Mouse (Mus musculus) heart, postnatal 36 days (tissue): ENCODE measurements around the gene Arhgef6. TPM values are rescaled to one million over a fixed set of nuclear protein-coding genes. Genes with fewer than 3 reads are reported as not detected.
A peak's percentile ranks its signal among the peaks of the same experiment; 100 is the strongest.

ENCODE experiments used
- DNase-seq, 2 experiments: peaks; one replicate each; pipeline ENCODE4 v3.0.0; 2021 to 2022
- intact Hi-C: fragments of 180-260 bp; cut with DNase I; formaldehyde crosslinking; loops from one replicate; pipeline ENCODE4 v1.15.1; 2025
- total RNA-seq, 2 experiments: library from RNA; stranded (reverse); gene quantifications; 2 replicates each; pipeline ENCODE4 v1.2.3; 2021

The Arhgef6 gene
- total RNA-seq = 10 to 100 TPM; 61.0 to 62.6 TPM

DNA sequence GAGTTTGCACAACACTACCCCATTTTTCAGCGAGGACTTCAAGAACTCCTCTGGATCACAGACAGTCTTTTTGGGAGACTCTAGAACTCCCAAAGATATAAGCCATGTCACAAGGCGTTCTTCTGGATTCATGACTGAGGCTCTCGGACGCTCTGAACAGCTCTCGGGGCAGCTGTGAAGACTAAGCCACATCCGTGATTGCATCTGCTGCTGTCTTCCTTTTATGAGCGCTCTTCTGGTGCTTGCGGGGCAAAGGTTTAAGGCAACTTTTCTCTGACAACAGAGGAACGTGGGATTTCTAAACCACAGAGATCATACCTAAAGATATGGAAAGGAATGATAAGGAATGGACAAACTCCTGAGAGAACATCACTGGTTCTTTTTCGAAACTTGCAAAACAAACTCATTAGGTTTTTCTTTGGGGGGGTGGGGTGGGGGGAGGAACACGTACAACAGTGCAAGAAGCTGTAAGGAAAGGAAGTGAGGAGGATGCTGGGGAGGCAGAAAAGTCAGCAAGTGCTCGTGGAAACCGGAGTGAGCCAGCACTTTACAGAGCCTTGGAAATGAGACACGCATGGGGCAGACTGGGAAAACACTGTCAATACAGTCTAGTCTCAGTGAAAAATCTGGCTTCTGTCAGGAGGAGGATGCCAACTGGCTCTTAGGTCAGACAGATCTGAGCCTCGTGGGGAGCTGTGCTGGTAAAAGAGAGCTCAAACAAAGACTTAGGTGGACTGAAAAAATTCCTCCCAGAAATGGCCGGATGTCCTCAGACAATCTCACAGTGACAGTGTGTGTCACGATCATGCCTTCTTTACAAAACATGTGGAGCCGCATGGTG lies at the start of gene Arhgef6:
Arhgef6 (minus strand) TSS at position 359 of the 841 bp plus-strand sequence.
- peak; percentile 13 to 34 for DNase-seq
- intact Hi-C loops = loop anchor here (5.0 to 10.0 kb wide), 3 partner anchors 51 to 94 kb away; partner anchors contain the start of gene Rbmx

DNA sequence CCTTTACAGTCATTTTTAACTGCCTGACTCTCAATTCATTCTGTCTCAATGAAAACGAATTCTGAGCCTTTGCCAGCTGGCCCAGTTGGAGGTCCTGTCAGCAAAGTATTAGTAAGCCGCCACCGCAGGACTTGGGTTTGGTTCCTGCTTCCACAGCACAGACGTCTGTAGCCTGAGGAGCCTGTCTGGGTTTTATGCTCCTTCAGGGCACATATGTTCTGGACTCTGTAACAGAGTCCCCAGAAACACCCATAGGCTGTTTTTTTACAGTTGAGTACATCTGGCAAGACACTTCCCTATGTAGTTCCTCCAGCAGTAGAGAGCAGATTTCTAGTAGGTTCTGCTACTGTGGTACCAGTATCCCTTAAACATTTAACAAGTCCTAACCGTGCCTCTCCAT lies 42.4 kb upstream of the Arhgef6 start:
- no peak for DNase-seq
- intact Hi-C loops = loop anchor here (10.0 kb wide), 1 partner anchor 646 kb away; the partner anchor contains the start of gene Fhl1

DNA sequence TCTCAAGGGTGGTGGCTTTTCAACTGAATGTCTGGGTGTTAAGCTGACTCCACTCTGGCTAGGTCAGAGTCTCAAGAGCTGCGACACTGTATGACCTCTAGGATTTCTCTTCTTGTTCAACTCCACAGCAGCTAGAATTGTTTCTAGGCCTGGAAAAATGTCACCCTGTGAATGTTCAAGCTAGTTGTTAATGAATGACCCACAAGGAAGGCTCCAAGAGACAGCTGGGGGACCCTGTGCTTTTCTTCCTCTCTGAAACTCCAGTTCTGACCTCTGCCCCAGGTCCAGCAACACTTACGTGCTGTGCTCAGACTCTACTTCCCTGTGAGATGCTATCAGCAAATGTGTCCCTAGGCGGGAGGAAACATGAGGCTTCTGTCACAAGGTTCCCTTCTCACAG lies 40.0 kb upstream of the Arhgef6 start:
- intact Hi-C loops = no loop called here
- DNase-seq = no peak

DNA sequence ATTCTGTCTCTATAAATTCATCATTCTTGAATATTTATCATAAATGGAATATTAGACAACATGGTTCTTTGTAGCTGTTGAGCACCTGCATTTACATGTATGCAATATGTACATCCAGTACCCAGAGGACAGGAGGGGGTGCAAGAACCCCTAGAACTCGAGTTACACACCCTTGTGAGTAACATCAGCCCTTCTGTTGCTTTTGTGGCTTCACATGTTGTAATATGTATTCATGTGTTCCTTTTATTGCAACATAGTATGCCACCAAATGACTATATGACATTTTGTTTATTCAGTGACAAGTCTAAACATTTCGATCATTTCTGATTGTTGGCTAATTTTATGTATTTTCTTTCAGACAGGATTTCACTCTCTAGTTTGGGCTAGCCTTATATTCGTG lies 38.6 kb upstream of the Arhgef6 start:
- no peak for DNase-seq
- intact Hi-C loops = no loop called here

DNA sequence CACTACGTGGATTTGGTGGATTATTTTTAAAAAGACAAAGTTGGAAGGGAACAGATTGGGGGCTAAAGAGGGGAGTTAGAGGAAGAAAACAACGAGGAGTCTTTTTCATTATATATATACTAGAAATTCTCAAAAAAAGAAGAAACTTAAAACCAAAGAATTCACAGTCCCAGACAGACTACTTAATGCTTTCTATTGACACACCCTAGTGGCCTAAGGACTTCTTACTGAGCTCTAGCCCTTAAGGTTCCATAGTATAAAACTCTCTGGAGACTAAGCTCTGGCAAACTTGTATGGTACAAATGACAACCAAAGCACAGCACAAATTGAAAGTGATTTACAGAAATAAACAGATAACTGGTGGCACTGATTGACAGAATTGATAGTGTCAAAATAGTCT lies 35.5 kb upstream of the Arhgef6 start:
- no peak for DNase-seq
- intact Hi-C loops = no loop called here

DNA sequence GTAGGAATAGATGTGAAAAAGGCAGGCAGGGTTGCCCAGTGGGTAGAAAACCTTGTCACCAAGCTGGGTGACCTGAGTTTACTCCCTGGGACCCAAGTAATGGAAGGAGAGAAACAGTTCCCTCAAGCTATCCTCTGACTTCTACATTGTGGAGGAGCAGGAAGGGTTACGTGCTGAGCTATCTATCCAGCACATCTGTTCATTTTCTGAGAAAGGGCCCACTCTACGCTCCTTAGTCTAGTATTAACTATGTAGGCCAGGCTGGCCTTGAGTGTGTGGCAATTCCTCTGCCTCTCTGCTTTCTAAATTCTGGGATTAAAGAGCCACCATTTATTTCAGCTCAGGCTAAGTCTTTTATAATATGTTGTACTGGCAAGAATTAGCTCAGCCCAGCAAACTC lies 35.0 kb upstream of the Arhgef6 start:
- intact Hi-C loops = no loop called here
- no peak for DNase-seq

DNA sequence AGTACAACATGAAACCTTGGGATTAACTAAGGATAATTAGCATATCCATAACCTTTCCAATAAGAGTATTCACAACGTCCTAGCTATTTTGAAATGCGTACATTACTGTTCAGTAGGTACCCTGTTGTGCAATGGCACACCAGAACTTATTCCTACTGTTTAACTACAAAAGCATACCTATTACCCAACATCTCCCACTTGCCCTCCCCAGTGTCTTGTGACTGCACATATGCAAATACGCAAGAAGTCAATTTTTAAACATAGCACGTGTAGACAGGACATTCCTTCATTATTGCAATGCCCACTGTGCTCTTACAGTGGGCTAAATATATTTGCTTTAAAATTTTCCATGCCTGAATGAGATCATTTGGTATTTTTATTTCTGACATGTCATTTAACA lies 34.4 kb upstream of the Arhgef6 start:
- DNase-seq = no peak
- intact Hi-C loops = no loop called here

DNA sequence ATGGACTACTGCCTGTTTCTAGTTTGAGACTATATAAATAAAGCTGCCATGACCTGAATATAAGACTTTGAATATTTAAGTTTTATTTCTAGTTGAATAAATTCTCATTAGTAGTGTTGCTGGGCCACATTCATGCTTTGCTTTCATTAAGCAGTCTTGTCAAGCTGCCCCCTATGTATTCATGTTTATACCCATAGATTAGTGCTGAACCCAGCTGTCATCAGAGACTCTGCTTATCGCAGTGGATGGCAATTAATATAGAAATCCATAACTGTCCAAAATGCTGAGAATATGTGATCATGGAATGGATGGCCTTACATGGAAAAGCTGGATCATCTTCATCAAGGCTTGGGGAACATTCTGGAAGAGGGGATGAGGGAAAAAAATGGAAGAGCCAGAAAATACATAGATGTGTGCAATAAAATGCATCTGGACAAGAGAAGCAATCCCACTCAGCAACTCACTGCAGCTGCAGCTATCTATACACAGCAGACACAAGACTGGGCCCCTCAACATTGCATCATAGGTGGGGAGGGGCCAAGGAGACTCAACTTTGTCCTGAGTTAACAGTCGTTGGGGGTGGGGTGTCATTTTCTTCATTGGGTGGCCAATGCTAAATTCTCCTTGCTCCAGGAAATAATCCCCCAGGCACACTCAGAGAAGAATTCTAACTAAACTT lies 26.5 kb upstream of the Arhgef6 start:
- DNase-seq = no peak
- intact Hi-C loops = no loop called here

DNA sequence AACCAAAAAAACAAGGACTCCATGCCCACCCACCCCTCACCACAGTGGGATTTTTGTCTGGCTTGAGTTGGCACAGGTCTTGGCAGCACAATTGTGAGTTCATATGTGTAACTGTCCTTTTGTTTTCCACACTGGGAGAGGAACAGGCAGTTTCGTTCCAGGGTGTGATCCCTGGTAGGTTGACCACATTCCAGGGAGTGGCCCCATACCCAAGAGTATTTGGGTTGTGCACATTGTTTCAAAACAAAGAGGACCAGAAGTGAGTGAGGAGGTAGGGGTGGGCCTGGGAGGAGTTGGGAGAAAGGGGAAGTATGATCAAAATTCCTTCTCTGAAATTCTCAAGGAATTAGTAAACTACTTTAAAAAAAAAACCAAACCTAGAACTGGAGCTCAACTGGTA lies 20.8 kb upstream of the Arhgef6 start:
- no peak for DNase-seq
- intact Hi-C loops = no loop called here

DNA sequence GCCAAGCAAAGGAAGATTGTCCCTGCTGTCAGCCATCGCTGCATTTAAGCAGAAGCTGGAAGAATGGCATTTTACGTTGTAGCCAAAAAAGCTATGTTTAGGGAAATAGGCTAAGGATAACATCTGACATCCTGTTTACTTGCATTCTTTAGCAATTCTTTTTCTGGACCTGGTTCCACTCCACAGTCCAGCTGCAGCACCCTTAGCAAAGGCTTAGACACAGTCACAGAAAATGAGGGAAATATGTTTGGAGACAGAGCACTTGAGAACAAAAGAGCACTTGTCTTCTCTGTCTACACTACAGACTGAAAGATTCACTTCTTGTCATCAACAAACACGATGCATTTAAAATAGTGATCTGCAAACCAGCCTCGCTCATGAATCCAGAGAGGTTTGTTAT lies 691 bp upstream of the Arhgef6 start:
- intact Hi-C loops = loop anchor here (5.0 to 10.0 kb wide), 3 partner anchors 52 to 94 kb away; partner anchors contain the start of gene Rbmx
- DNase-seq = no peak

DNA sequence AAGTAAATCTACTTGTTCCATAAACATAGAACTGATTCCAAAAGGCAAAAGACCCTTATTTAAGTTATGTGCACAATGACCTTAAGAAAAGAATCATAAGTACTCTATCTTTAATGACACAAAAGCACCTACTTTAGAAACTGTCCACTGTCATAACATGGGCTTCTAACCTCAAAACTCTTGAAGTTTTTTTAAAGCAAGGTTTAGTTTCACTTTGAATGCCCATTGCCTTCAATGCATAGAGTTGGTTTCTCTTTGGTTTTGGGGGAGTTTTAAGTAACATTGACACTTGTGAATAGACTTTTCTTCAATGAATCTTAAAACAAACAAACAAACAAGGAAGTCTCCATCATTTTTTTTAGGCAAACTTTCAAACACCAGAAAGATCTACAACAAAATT lies 947 bp downstream of the Arhgef6 start:
- intact Hi-C loops = loop anchor here (5.0 to 10.0 kb wide), 3 partner anchors 50 to 93 kb away; partner anchors contain the start of gene Rbmx
- no peak for DNase-seq

DNA sequence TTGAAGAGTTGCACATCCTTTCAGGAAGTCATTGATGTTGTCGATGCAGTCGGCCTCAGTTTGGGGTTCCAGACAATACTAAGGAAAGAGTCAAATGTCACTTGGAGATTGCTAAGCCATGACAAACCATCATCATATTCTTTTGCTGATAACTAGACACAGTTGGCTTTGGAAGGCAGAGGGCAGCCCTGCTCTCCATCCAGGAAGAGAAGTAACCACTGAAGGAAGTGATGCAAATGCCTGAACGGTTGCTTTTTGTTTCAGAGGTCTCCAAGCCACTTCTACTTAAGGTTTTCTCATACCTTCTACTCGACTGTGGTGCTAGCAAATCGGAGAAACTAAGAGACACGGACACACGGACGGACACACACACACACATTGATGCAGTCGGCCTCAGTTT lies 1.6 kb downstream of the Arhgef6 start:
- peak in 1 of 2 experiments; percentile 9 for DNase-seq
- intact Hi-C loops = loop anchor here (5.0 to 10.0 kb wide), 3 partner anchors 50 to 92 kb away; partner anchors contain the start of gene Rbmx

DNA sequence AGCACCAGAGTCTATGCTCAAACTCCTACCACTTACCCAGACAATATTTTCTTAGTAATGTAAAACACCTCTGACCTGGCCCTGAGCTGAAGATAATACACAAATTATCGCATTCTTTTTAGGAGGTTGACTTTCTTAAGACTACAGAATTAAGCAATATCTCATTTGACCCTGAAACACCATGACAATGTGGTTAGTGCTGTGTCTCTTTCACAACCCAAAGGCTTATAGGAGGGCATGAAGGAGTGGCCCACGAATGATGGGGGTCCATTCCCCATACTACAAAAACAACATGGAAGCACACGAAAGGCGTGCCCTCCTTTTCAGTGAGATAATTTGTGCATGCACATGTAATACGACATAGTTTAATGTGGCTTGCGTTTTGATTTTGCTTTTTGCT lies 3.2 kb downstream of the Arhgef6 start:
- intact Hi-C loops = loop anchor here (5.0 to 10.0 kb wide), 3 partner anchors 48 to 91 kb away; partner anchors contain the start of gene Rbmx
- no peak for DNase-seq

DNA sequence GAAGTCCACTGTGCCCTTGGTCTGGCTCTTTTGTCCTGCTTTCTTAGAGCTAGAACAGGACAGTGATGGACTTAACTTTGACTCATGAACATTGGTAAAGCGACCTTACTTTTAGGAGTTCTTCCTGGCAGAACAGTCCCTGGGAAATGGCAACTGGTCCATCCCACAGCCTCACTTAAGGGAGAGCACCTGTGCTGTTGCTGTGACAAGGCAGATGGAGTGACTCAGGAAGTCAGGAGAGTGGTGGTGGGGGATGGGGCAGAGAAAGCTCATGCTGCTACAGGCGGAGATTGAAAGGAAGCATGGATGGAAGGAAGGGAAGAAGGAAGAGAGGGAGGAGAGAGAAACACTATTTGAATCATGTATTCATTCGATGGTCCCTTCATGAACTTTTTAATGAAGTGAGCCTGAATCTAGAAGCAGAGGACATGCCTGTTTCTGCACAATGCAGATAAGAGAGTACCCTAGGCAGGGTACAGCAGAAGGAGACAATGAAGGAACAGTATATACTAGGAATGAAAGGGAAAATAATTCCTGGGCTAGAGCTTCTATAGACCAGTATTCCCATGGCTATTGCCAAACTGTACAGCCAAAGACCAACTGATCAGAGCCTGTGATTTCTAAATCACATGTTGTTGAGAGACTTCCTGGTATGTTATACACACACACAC lies 10.7 kb downstream of the Arhgef6 start:
- DNase-seq = no peak
- intact Hi-C loops = no loop called here

DNA sequence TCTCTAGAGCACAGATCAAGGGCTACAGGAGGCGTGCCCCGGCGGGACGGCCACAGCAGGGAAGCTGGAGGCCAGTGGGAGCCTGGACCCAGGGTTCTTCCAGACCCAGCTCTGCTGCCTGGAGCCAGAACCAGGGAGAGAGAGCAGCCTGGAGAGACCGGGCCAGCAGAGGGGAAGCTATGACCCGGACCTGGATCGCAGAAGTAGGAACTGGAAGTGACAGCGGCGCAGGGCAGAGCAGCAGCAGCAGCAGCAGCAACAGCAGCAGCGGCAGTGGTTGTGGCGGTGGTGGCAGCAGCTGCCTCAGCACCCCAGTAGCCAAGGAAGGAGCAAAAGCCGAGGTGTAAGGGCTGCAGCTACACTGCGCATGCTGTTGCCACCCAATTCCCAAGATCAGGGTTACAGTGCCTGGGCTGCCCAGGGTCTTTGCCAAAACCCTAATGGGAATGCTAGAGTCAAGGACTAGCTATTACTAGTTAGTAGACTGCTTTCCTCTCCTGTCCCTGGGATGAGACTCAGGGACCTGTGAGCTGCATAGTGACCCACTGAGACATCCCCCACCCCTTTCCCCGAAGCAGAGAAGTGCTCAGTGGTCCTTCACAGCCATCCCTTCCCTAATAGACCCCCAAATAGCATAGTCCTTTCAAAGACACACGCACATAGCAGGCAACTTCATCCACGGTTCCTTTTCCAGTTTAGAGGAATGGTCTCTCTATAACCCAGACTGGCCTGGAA lies 11.9 kb downstream of the Arhgef6 start:
- intact Hi-C loops = no loop called here
- DNase-seq = peak; percentile 50 to 62

DNA sequence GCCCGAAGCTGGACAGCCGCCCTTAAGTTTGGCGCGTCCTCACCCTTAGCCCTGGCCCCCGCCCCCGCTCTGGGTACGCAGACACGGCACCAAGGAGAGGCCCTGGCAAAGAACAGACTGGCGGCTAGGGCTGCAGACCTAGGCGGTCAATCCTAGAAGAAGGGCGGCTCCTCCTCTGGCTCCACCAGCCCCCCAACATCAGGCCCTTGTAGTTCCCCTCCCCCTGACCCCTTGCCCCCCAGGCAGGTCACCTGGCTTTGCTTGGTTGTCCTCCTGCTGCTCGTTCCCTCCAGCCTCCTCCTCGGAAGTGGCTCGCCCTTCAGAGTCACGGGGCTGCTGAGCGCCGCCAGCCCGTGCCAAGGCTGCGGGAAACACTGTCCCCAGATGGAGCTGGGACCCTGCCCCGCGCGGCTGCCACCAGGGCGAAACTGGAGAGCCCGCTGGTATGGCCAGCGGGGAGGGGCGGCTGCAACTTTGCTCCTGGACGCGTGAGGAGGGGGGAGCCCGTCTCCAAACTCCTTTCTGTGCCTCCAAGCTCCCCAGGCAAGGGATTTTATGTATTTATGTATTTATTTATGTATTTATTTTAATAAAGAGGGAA lies 12.6 kb downstream of the Arhgef6 start:
- intact Hi-C loops = loop anchor here (2.0 kb wide), 1 partner anchor 15 kb away; no protein-coding TSS in a partner anchor
- DNase-seq = peak; percentile 51 to 63

DNA sequence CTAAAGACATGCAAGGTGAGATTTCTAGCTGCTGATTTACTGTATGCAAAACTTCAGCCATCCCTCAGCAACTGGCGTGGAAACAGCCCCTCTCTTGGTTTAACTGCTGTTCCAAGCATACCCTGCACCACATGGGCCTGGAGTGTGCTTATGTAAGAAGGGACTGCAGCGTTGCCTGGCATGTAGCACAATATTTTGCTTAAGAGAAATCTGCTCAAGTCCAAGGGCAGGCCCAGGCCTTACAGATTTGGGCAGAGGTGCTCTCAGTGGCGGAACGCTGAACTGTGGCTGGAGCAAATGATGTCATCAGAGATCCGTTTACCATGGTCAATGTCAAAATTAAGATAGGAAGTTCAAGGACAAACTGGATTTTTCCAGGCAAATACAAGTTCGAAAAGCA lies 13.6 kb downstream of the Arhgef6 start:
- intact Hi-C loops = loop anchor here (2.0 kb wide), 1 partner anchor 14 kb away; no protein-coding TSS in a partner anchor
- DNase-seq = peak in 1 of 2 experiments; percentile 16

DNA sequence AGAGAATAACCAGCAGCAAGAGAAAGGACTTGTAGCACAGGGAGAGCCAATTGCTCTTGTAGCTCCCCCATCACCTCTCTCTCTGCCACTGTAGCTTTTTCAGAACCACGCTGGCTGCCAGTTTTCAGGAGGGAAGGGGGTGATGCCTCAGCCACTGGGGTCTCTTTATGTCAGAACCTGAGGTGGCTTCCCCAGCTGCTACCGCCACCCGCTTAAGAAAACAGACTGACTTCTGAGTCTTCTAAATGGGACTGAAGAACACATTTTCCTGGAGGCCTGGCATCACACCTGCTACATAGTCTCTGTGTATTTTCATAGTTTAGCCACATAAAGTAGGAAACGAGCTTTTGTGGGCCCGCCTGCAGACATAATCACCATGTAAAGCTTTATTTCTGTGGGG lies 26.5 kb downstream of the Arhgef6 start:
- DNase-seq = no peak
- intact Hi-C loops = no loop called here

DNA sequence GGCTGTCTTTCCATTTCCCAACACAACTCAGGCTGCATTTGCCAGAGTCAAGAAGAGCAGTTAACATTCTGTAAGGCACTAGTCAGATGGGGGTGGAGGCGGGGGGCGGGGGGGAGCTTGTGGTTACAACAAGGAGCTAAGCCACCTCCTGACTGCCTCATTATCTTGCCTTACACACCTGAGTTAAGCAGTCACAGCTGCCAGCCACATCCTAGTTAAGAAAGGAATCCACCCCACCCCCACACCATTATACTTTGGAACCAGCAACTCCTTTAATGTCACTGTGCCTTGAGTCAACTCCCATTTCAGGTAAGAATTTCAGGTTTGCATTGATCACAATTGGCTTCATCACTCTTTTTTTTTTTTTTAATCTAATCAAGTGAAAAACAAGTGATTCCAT lies 28.5 kb downstream of the Arhgef6 start:
- intact Hi-C loops = loop anchor here (2.0 kb wide), 1 partner anchor 15 kb away; no protein-coding TSS in a partner anchor
- no peak for DNase-seq

DNA sequence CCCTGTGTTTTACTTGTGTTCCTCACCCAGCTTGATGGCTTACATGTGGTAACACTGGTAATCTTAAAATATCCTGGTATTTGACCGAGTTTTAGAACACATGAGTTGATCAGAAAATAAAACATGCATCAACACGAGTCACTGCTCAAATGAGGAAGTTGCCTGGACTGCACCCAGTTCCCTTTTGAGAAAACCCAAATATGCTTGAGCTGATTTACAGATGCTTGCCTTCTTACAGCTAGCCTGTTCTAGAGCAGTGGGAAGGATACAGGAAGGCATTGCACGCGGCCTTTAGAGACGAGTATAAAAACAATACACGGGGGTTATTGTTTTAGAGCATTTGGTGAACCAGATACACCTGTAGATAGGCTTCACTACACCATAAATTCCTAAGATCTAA lies 31.8 kb downstream of the Arhgef6 start:
- no peak for DNase-seq
- intact Hi-C loops = no loop called here
